Mouse (Mus musculus): ENCODE measurements around the gene Cxcr5. TPM values are rescaled to one million over a fixed set of nuclear protein-coding genes. Genes with fewer than 3 reads are reported as not detected.
"Not testable (repeated sequence)": the region's sequence is repeated elsewhere in the genome, so short reads cannot be mapped to it uniquely, and the experiment has no call there.

The Cxcr5 gene
- total RNA-seq, 2 experiments from 2014 or later = not detected

DNA sequence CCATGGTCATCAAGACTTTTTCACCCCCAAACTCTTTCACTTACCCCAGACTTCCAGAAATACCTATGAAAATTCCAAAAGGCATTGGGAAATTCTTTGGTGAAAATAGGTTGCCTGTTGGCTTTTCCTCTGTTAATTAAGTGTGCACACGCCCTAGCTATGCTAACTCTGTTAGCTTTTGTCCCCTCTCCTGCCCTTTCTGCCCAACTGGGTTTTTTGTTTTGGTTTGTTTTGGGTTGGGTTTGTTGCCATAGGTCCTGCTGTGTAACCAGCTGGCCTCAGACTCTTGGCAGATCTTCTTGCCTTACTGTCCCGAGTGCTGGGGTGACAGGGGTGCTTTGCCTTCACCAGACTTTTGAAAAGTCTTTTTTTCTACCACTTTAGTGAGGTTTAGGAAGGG, 29.3 kb upstream of the Cxcr5 start:
- intact Hi-C loops (cut with DNase I) = no loop called here
- DNase-seq (ENCODE audit: low spot score in 2 of 2) = no peak

DNA sequence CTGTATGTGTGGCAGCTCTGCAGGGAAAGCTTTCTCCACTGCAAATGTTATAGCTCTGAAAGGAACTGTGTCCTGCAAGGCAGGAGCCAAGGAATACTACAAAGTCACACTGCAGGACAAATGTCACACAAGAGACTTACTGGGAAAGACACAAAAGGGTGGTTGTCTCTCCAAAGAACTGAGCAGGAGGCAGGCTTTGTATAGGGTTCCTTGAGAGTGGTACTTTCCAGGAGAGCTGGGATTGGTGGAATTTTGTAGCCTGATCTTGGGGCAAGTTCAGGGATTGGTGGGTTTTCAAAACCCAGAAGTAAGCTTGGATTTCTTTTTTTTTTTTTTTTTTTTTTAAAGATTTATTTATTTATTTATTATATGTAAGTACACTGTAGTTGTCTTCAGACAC, 27.4 kb upstream of the Cxcr5 start:
- no peak for DNase-seq (ENCODE audit: low spot score in 2 of 2)
- intact Hi-C loops (cut with DNase I) = no loop called here

DNA sequence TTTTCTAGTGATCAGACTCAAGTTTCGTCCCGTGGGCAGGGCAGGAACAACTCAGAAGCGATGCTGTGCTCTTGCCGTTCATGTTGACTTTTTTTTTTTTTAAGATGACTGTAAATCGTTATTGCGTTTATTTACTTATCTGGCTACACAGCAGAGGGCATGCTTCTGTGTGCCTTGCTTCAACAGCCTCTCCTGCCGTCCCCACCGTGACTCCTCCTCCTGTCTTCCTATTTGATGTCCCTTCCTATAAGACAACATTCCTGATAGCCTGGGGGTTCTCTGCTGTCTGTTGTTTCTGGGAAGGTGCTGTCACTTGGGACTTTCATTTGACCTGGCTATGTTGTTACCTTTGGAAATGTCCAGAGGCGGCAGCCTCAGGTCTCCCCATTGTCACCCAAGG, 26.9 kb upstream of the Cxcr5 start:
- DNase-seq (ENCODE audit: low spot score in 2 of 2) = no peak
- intact Hi-C loops (cut with DNase I) = no loop called here

- DNase-seq (ENCODE audit: low spot score in 2 of 2) = no peak
- intact Hi-C loops (cut with DNase I) = no loop called here
These were observed 25.8 kb upstream of the Cxcr5 start for GRCm38 (mm10) chr9:44587262-44588160.

DNA sequence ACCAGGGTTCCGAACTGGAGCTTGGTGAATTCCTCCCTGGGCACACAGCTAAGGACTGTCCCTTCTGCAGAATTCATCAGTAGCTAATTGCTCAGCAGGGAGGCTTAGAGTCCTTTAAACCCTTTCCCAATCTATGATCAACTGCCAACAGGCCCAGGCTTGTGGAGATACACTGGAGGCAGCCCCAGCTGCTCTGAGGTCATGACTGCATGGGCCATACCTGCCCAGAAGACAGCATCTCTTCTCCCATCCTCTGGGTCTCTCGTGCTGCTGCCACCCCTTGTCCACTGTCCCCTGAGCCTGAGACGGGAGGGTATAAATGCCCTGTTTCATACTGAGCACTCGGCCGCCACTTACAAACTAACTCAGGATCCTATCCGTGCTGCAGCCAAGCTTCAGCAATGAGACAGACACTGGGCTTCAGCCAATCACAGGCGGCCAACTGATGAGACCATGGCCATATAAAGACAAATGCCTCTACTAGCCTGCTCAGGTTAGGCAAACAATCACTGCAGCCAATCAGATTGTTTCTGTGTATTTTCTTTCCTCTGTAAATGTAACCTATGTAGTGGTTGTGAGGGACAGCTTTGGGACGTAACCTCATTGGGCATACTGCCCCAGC, 25.1 kb upstream of the Cxcr5 start:
- no peak for DNase-seq (ENCODE audit: low spot score in 2 of 2)

DNA sequence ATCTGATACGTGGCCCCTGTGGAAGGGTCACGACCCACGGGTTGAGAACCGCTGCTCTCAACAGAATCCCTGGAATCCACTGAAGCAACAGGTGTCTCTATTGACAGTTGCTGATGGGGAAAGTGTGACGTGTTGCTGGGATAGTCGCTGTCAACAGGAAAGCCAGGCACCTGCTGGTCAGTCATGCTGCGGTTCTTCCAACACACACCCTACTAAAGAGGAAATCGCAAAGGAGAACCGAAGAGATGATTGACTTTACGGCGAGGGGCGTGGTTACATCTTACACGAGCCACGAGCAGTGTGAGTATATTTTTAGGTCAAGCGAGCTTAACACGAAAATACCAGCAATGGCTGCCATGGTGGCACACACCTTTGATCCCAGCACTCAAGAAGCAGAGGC, 20.7 kb upstream of the Cxcr5 start:
- intact Hi-C loops (cut with DNase I) = loop anchor here (5.0 kb wide), 1 partner anchor 55 kb away; no protein-coding TSS in a partner anchor

More for the DNA sequence above, 25.1 kb upstream of the Cxcr5 start:
- intact Hi-C loops (cut with DNase I) = no loop called here

GRCm38 (mm10) chr9:44581423-44581822, 19.7 kb upstream of the Cxcr5 start:
- intact Hi-C loops (cut with DNase I) = loop anchor here (5.0 kb wide), 1 partner anchor 54 kb away; no protein-coding TSS in a partner anchor

More for the DNA sequence above, 20.7 kb upstream of the Cxcr5 start:
- DNase-seq (ENCODE audit: low spot score in 2 of 2) = no peak

GRCm38 (mm10) chr9:44580085-44580484, 18.4 kb upstream of the Cxcr5 start:
- intact Hi-C loops (cut with DNase I) = loop anchor here (5.0 kb wide), 1 partner anchor 53 kb away; no protein-coding TSS in a partner anchor
- no peak for DNase-seq (ENCODE audit: low spot score in 2 of 2)

More at GRCm38 (mm10) chr9:44581423-44581822, 19.7 kb upstream of the Cxcr5 start:
- DNase-seq (ENCODE audit: low spot score in 2 of 2) = no peak

GRCm38 (mm10) chr9:44579392-44579791, 17.7 kb upstream of the Cxcr5 start:
- DNase-seq (ENCODE audit: low spot score in 2 of 2) = no peak
- intact Hi-C loops (cut with DNase I) = no loop called here

DNA sequence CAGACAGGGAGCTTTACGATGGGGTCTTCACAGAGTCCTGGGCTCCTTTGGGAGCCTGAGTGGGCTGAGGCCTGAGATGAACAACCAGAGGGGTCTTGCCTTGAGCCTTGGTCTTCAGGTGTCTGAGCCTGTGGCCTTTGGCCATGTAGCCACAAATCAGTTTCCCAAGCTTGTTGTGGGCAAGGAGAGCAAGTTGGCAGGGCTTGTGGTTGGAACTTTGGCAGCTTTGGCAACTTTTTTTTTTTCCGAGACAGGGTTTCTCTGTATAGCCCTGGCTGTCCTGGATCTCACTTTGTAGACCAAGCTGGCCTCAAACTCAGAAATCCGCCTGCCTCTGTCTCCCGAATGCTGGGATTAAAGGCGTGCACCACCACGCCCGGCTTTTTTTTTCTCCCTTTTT, 14.4 kb upstream of the Cxcr5 start:
- intact Hi-C loops (cut with DNase I); DNase-seq (ENCODE audit: low spot score in 2 of 2): not testable (repeated sequence)

DNA sequence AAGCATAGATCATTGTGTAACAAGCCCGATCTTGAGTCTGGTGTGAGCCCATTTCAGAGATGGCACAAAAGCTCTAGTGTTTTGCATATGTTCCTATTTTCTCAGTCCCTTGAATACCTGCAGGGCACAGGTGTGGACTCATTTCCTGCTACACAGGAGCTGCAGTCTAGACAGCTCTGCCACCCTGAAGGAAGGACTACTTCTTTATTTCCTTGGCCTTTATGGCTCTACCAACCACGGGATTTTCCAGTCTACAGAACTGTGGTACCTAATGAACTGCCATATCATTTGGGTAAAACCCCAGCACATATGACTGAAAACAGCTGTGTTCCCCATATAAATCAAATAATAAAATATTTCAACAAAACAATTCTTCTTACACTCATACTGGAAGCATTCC, 13.4 kb upstream of the Cxcr5 start:
- DNase-seq (ENCODE audit: low spot score in 2 of 2) = no peak
- intact Hi-C loops (cut with DNase I) = no loop called here

DNA sequence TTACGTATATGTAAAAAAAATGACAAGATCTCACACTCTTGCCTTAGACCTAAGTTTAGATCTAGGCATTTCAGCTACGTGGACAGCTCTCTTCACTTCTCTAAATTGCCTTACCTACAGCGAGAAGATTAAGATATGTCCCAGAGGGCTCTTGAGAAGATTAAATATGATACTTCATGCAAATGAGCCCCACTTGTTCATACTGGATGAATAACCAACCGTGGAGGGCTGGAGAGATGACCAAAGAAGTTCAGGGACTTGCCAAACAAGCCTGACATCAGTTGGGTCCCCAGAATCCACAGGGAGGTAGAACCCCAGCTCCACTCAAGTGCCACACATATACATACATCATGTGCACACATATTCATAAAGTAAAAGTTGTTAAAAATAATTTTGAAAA, 11.6 kb upstream of the Cxcr5 start:
- DNase-seq (ENCODE audit: low spot score in 2 of 2) = no peak
- intact Hi-C loops (cut with DNase I) = no loop called here

DNA sequence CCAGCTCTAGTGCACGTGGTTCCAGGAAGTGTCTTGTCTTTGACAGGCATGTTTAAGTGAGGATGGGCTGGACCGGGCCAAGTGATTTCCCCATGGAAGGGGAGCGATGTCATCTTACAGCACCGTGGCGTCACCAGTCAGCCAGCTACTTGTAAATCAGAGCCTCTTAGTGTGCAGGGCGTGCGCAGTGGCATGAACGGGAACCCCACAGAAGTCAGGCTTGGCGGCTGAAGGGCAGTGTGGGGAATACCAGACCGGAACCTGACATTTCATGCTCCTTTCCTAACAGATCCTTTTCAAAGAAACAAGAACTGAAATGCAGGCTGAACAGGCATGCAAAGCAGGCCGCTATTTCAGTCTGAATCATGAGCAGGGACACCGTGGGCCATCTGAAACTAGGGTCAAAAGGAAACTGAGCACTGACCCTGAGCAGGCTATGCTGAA, 9.3 kb upstream of the Cxcr5 start:
- no peak for DNase-seq (ENCODE audit: low spot score in 2 of 2)
- intact Hi-C loops (cut with DNase I) = no loop called here

- no peak for DNase-seq (ENCODE audit: low spot score in 2 of 2)
- intact Hi-C loops (cut with DNase I) = no loop called here
These were observed 6.4 kb upstream of the Cxcr5 start for GRCm38 (mm10) chr9:44568083-44568455.

GRCm38 (mm10) chr9:44567338-44568082, 5.8 kb upstream of the Cxcr5 start:
- intact Hi-C loops (cut with DNase I) = no loop called here
- peak in 1 of 2 experiments; percentile 13 for DNase-seq (ENCODE audit: low spot score in 2 of 2)

GRCm38 (mm10) chr9:44565367-44565766, 3.7 kb upstream of the Cxcr5 start:
- intact Hi-C loops (cut with DNase I) = no loop called here

GRCm38 (mm10) chr9:44562936-44563335, 1.3 kb upstream of the Cxcr5 start:
- intact Hi-C loops (cut with DNase I) = loop anchor here (5.0 kb wide), 1 partner anchor 36 kb away; no protein-coding TSS in a partner anchor
- no peak for DNase-seq (ENCODE audit: low spot score in 2 of 2)

More at GRCm38 (mm10) chr9:44565367-44565766, 3.7 kb upstream of the Cxcr5 start:
- DNase-seq (ENCODE audit: low spot score in 2 of 2) = no peak

GRCm38 (mm10) chr9:44552161-44552560, 9.5 kb downstream of the Cxcr5 start:
- intact Hi-C loops (cut with DNase I) = no loop called here
- DNase-seq (ENCODE audit: low spot score in 2 of 2) = no peak

DNA sequence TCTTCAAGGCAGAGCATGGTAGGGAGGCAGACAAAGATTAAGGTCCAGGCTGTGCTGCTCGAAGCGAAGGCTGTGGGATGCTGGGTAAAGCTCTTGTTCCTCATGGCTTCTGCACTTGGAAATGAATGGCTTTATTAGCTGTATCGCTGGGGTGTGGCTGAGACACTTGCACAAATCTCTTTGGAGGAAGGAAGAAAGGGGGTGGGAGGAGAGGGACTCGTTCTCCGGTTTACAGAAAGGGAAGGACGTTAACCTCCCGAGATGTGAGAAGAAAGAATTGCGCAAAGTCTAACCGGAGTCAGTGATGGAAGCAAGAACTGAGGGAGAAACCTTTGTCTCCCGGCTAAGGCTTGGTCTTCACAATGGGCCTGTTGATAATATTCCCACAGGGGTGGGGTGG, 10.5 kb downstream of the Cxcr5 start:
- DNase-seq (ENCODE audit: low spot score in 2 of 2) = no peak
- intact Hi-C loops (cut with DNase I) = no loop called here

All from left cerebral cortex, postnatal 36 days (tissue).